Mouse (Mus musculus): ENCODE results near the gene Bcas3.

Gene Bcas3

DNA sequence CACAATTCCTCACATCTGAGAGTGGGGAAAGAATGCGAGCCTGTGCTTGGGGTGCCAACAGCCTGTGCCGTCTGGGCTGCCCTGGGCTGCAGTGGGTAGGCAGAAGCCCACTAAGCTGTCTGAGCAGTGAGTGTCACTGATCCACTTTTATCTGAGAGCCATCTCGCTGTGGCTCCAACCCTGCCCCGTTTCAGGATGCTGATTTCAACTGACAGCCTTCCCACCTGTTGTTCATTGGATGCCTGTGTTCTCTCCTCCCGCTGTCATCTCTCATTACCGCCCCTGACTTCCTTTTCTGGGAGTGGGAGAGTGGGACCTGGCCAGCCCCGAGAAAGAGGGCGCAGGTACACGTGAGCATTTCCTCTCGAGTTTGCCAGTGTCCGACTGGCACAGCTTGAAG, 398.2 kb downstream of the Bcas3 start:
- no peak for DNase-seq (ENCODE audit: low spot score in 2 of 2)

DNA sequence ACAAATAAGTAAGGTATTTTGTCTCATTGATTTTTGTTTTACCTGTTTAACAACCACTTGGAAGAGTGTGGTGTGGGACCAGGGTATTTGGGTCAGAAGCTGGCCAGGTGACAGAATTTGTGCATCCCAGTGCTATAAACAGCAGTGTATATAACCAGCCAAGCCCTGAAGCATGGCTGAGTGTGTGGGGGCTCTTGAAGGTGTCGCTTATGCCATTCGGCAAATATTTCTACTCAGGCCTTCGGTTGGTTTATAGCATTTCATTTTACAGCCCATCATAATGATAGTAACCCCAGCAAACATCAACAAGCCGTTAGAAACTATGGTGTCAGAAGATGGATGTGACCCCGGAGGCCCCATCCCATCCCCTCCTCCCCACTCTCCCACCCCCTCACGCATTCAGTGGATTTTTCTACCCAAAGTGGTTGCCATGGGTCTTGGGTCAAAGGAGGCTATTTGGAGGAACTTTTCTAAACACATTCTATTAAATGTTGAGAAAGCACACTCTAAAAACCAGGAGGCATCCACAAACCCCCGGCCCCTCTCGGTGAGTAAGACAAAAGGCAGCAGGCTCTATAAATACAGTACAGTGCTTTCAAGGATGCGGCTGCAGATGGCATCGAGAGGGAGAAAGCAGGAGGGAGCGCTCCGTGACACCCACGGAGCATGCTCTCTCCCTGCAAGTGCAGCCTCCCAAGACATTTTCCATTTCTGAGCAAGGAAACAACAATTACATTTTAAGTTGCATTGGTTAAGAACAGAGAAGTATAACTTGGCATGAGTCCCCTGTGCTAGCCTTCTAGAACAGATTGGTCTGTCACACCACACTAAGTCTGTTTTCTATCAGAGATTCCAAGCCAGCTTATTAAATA, 401.9 kb downstream of the Bcas3 start:
- peak in 1 of 2 experiments; percentile 39 for DNase-seq (ENCODE audit: low spot score in 2 of 2)

GRCm38 (mm10) chr11:85755503-85756044, 402.6 kb downstream of the Bcas3 start:
- no peak for DNase-seq (ENCODE audit: low spot score in 2 of 2)

- no peak for DNase-seq (ENCODE audit: low spot score in 2 of 2)
Observed at GRCm38 (mm10) chr11:85758891-85759290, 405.9 kb downstream of the Bcas3 start.

GRCm38 (mm10) chr11:85759634-85760439, 406.9 kb downstream of the Bcas3 start:
- DNase-seq (ENCODE audit: low spot score in 2 of 2) = no peak

DNA sequence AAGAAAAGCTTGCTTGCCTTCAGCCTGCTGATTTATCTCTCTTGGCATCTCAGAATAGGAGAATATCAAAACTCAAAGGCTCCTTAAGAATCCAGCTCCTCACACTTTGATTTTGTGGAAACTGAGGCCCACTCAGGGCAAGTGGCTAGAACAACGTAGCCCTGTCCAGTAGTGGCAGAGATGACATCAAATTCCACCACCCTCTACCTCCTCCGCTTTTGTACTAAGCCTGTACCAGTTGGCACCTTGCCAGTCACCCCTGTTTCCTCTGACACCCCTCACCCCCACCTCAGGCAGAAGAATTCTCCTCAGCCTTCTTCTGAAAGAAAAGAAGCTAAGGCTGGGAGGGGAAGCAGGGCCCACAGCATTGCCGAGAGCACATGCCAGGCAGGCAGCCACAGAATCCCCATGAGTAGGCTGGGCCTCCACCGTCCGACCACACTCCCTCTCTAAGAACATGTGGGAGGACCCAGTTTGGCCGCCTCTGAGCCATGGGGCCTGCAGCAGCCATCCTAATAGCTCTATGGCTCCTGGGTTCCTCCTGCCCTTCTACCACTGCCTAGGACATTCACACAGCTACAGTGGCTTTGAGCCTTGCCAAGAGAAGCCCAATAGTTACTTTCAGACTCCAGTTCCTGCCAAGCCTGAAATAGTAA, 407.6 kb downstream of the Bcas3 start:
- DNase-seq (ENCODE audit: low spot score in 2 of 2) = peak; percentile 47 to 57

DNA sequence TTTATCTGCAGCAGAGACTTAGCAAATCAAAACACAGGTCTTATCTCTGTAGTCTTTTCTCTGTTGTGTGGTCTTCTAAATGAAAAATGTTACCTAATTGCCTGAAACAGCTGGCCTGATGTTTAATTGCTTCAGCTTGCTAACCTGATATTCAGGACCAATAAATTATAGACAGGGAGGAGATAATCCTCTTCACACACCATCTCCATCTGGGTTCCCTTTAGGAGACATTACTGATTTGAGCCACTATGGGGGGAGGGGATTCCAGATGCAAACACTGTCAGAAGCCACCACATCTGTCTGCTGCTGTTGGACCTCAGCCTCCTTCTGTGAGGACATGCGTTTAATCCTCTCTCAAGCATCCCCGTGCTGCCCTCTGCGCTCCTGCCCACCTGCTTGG, 408.2 kb downstream of the Bcas3 start:
- DNase-seq (ENCODE audit: low spot score in 2 of 2) = no peak

- DNase-seq (ENCODE audit: low spot score in 2 of 2) = no peak
Observed at GRCm38 (mm10) chr11:85763655-85764054, 410.7 kb downstream of the Bcas3 start.

DNA sequence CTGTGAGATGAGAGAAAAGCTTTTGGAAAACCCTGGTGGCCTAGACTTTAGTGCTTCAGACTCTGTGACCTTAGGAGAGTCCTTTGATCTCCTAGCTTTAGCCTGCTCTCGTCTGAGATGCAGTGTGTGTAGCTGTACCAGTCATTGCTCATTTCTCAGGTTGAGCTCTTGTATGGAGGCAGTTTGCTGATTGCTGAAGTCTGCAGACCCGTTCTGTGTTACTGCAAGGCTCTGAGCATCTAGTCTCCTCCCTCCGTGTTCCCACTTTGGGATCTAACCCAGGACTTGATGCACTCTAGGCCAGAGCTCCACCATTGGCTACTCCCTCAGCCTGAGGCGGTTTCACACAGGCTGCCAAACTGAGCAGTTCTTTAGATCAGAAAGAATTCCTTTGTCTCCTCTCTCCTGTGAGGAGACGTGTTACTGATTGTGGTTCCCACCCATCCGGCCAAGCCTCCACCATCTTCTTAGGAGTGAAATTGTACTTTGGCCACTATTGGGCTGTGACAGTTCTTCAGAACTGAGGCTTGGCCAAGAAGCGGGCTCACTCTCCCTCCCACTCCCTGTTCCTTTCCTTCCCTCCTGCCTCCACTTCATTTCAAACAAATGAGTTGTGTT, 413.2 kb downstream of the Bcas3 start:
- no peak for DNase-seq (ENCODE audit: low spot score in 2 of 2)

DNA sequence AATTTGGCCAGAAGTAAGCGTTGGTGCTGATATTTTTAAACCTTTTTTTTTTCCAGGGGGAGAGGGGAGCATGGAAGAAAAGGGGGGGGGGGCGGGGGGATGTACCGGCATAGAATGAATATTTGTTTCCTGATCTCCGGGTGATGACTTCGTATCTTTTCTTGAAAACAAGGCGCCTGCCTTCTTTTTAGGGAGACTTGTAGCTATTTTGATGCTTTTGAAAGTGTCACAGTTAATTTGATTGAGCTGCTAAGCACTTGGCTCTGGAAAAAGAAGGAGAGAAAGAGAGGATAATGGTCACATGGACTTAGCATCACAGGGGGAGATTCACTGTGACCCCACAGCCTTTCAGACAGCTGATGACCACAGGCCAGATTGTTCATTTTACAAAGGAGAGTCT, 413.8 kb downstream of the Bcas3 start:
- no peak for DNase-seq (ENCODE audit: low spot score in 2 of 2)

GRCm38 (mm10) chr11:85769740-85770139, 416.8 kb downstream of the Bcas3 start:
- no peak for DNase-seq (ENCODE audit: low spot score in 2 of 2)

DNA sequence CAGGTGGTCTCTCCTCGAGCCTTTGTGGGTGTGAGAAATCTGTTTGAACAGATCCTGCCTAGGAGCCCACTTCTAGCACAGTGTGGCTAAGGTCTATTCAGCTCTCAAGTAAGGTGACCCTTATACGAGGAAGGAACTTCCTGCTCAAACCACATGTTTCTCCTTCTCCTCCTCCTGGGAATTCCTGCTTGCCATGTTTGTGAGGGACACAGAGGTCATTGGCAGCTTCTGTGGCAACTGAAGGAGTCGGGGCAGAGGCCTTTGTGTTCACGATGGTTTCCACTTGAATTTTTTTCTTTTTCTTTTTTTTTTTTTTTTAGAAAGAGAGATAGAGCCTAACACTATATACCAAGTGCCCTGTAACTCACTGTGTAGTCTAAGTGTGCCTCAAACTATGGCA, 420.4 kb downstream of the Bcas3 start:
- no peak for DNase-seq (ENCODE audit: low spot score in 2 of 2)

- DNase-seq (ENCODE audit: low spot score in 2 of 2) = no peak
Observed at GRCm38 (mm10) chr11:85774707-85775106, 421.7 kb downstream of the Bcas3 start.

DNA sequence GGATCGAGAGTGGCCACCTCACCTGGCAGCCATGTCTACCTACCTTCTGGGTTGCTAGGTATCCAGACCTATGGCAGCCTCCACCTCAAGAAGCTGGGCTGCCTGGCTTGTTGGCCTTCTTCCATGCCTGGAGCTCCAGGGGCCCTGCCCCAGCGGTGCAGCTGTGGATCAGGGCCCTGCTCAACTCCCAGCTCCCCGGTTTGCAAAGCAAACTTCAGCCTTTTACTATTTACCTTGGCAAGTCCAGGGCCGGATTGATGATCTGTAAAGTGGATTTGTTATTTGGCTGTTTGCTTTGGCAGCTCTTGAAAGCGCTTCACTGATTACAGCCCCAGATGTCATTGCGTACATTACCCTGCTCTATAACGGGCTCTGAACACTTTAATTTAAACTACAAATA, 422.5 kb downstream of the Bcas3 start:
- DNase-seq (ENCODE audit: low spot score in 2 of 2) = no peak

GRCm38 (mm10) chr11:85776861-85777360, 423.9 kb downstream of the Bcas3 start:
- DNase-seq (ENCODE audit: low spot score in 2 of 2) = no peak

DNA sequence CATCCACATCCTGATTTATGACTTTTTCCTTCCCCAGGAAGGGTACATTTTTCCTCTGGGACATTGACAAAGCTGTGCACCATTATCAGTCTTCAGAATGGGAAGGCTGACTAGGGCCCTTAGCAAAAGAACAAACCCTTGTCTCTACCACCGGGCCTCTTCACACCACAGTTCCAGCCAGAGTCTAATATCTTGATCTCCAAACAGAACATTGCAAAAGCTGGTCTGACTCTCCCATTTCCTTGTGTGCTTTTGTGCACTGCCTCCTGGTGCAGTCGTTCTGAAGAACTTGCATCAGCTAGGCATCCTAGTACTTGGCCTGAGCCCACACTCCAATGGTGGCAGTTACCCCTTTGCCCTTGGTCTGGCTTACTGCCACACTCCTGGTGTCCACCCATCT, 425.0 kb downstream of the Bcas3 start:
- DNase-seq (ENCODE audit: low spot score in 2 of 2) = no peak

DNA sequence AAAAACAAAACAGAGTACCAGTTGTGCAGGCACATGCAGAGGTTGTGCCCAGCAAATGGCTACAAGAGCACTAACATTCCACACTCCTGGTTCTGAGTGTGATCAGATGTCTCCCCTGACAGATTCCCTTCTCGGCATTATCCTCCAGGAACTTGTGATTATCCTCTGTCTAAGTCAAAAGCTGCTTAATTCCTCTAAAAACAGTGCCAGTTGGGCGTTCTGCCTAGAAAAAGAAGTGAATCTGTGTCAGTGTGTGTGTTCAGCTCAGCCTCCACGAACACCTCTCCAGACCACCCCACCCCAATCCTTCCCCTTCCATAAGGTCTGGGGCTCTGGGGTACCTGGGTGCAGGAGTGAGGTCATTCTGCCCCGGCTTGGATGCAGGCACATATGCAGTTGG, 427.3 kb downstream of the Bcas3 start:
- DNase-seq (ENCODE audit: low spot score in 2 of 2) = no peak

DNA sequence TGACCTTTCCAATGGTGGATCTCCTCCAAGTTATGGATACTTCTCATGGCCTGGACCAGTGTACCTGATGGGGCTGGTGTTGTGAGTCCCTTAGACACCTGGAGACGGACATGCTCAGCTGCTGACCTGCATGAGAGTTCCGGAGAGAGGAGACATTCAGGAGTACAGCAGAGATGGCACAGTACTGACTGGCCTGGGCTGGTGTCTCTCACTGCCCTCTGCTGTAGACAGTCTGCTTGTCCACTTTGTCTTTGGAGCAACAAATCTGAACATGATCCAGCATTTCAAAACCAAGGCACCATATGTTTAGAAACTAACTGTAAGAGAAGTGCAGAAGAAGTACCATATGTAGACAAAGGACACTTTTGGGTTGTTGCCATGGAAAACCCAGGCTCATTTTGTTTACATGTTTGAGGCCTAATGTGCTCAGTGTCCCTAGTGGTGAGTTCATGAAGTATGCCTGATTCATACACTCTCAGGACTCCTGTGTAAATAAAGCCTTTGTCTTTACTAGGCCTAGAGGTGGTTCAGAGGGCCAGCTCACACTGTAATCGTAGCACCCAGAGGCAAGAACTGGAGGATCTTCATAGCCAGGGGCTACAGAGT, 433.2 kb downstream of the Bcas3 start:
- no peak for DNase-seq (ENCODE audit: low spot score in 2 of 2)

- DNase-seq (ENCODE audit: low spot score in 2 of 2) = no peak
Observed at GRCm38 (mm10) chr11:85789750-85790149, 436.8 kb downstream of the Bcas3 start.

- no peak for DNase-seq (ENCODE audit: low spot score in 2 of 2)
Observed at GRCm38 (mm10) chr11:85790267-85790666, 437.3 kb downstream of the Bcas3 start.

GRCm38 (mm10) chr11:85791212-85791611, 438.2 kb downstream of the Bcas3 start:
- no peak for DNase-seq (ENCODE audit: low spot score in 2 of 2)
